Mouse (Mus musculus): ENCODE measurements around the gene Mab21l3. TPM values are rescaled to one million over a fixed set of nuclear protein-coding genes. Genes with fewer than 3 reads are reported as not detected.

Gene Mab21l3
- polyA plus RNA-seq, 1 experiment, result 0.05 TPM

DNA sequence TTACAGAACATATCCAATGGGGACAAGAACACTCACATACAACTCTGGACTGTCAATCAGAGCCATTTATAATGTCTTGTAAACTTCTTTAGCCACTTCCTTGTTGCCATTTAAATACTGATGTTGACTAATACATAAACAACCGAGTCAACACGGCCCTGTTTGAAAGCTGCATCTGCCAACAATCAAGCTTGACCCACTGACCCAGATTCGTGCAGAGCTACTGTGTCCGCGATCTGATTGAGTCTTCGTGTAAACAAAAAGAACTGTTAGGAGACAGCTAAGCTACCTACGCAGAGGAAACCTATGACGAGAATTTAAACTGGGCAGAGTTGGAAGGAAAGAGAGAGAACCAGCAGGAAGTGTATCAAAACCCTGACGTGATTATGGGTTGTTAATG lies 33.0 kb upstream of the Mab21l3 start:
- no peak overlapping the region for H3K27ac ChIP-seq (ENCODE audit: control insufficient read depth, insufficient read depth, low read depth, low read length)
- no peaks in the 10 kb centered on the region for H3K36me3 ChIP-seq (ENCODE audit: control insufficient read depth, insufficient read depth, low read length)
- no peaks in the 10 kb centered on the region for H3K27me3 ChIP-seq (ENCODE audit: control insufficient read depth, insufficient read depth, low read length)
- H3K4me3 ChIP-seq (ENCODE audit: control insufficient read depth, low read depth, low read length), result no peak overlapping the region
- H3K4me1 ChIP-seq (ENCODE audit: control insufficient read depth, insufficient read depth, low read length), result no peaks in the 10 kb centered on the region
- TF ChIP-seq POLR2A (IDR thresholded peaks at IDR 0.05; ENCODE audit: control insufficient read depth, low read depth, low read length), result no peak
- TF ChIP-seq CTCF (IDR thresholded peaks at IDR 0.05; ENCODE audit: control insufficient read depth, insufficient read depth, insufficient replicate concordance, low read depth, low read length), result no peak

DNA sequence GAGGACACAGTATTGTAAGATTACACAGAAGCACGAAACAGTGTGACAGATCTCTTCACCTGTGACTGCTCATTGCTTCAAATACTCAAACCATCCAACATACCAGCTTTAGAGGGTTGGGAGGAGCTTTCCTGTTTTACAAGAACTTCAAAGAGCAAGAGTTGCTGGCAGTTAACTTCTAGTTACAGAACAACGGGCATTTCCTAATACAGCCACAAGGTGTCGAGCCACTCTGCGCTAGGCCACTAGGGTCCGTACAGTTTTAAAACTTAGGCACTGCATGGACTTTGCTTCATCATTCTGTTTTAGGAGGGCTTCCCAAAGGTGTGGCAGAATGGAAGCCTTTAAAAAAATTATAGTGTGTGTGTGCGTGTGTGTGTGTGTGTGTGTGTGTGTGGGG lies 32.1 kb upstream of the Mab21l3 start:
- Histone ChIP-seq H3K4me3 (ENCODE audit: control insufficient read depth, low read depth, low read length) (no peak overlapping the region), H3K4me1 (ENCODE audit: control insufficient read depth, insufficient read depth, low read length) (no peaks in the 10 kb centered on the region), H3K27ac (ENCODE audit: control insufficient read depth, insufficient read depth, low read depth, low read length) (no peak overlapping the region), H3K27me3 (ENCODE audit: control insufficient read depth, insufficient read depth, low read length) (no peaks in the 10 kb centered on the region), H3K36me3 (ENCODE audit: control insufficient read depth, insufficient read depth, low read length) (no peaks in the 10 kb centered on the region)
- TF ChIP-seq CTCF (IDR thresholded peaks at IDR 0.05; ENCODE audit: control insufficient read depth, insufficient read depth, insufficient replicate concordance, low read depth, low read length) (no peak), POLR2A (IDR thresholded peaks at IDR 0.05; ENCODE audit: control insufficient read depth, low read depth, low read length) (no peak)

DNA sequence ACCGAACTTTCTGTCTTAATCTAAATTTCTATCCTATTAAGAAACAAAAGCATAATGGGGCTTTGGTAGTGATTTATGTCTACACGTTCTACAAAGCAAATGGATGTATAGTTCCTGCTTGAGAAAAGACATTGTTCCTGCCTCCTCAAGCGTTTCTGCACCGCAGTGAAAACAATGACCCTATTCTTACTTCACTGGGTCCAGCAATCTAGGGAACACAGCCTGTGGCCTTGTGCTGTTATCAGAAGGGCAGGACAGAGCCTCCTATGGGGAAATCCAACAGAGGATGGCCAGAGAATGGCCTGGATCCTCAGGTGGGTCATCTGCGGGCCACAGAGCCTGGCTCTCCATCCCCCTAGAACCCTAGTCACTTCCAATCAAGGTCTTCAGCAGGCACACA lies 29.4 kb upstream of the Mab21l3 start:
- Histone ChIP-seq H3K4me1 (ENCODE audit: control insufficient read depth, insufficient read depth, low read length) (no peaks in the 10 kb centered on the region), H3K27me3 (ENCODE audit: control insufficient read depth, insufficient read depth, low read length) (no peaks in the 10 kb centered on the region), H3K27ac (ENCODE audit: control insufficient read depth, insufficient read depth, low read depth, low read length) (no peak overlapping the region), H3K4me3 (ENCODE audit: control insufficient read depth, low read depth, low read length) (no peak overlapping the region), H3K36me3 (ENCODE audit: control insufficient read depth, insufficient read depth, low read length) (no peaks in the 10 kb centered on the region)
- TF ChIP-seq CTCF (IDR thresholded peaks at IDR 0.05; ENCODE audit: control insufficient read depth, insufficient read depth, insufficient replicate concordance, low read depth, low read length), result no peak
- no peak for TF ChIP-seq POLR2A (IDR thresholded peaks at IDR 0.05; ENCODE audit: control insufficient read depth, low read depth, low read length)

GRCm38 (mm10) chr3:101876459-101877285 lies 27.9 kb upstream of the Mab21l3 start:
- H3K27ac ChIP-seq (ENCODE audit: control insufficient read depth, insufficient read depth, low read depth, low read length), result no peak overlapping the region
- TF ChIP-seq POLR2A (IDR thresholded peaks at IDR 0.05; ENCODE audit: control insufficient read depth, low read depth, low read length) (no peak), CTCF (IDR thresholded peaks at IDR 0.05; ENCODE audit: control insufficient read depth, insufficient read depth, insufficient replicate concordance, low read depth, low read length) (no peak)
- H3K27me3 ChIP-seq (ENCODE audit: control insufficient read depth, insufficient read depth, low read length), result no peaks in the 10 kb centered on the region
- H3K4me3 ChIP-seq (ENCODE audit: control insufficient read depth, low read depth, low read length), result no peak overlapping the region
- H3K36me3 ChIP-seq (ENCODE audit: control insufficient read depth, insufficient read depth, low read length), result no peaks in the 10 kb centered on the region
- H3K4me1 ChIP-seq (ENCODE audit: control insufficient read depth, insufficient read depth, low read length), result no peaks in the 10 kb centered on the region

DNA sequence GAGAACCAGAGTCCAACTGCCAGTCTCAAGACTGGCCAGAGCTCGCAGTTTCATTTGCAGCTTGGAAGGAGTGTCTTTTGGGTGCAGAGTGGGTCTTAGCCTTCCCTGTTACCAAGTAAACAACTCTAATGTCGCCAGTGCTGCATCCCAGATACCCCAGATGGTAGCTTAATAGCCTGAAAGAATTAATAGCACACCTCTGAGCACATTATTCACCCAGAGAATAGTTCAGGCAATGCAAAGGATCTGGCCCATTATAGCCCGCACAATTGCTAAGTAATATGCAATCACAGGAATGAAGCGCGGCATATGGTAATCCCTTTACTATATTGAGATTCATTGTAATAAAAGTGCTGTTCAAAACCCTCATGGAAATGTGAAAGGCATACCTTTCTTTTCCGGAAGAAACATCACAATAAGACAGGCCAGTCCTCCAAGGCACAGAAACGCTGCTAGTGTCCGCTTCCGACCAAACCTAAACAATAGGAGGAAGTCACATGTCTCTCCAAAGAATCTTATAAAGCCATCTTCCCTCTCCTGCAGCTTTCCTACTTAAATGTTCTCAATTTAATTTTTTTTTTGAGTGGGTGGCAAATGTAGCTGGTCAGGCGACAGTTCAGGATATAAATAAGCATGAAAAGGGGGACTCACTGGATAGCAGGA lies 26.6 kb upstream of the Mab21l3 start:
- H3K36me3 ChIP-seq (ENCODE audit: control insufficient read depth, insufficient read depth, low read length), result no peaks in the 10 kb centered on the region
- no peak overlapping the region for H3K4me3 ChIP-seq (ENCODE audit: control insufficient read depth, low read depth, low read length)
- no peak overlapping the region for H3K27ac ChIP-seq (ENCODE audit: control insufficient read depth, insufficient read depth, low read depth, low read length)
- no peak for TF ChIP-seq CTCF (IDR thresholded peaks at IDR 0.05; ENCODE audit: control insufficient read depth, insufficient read depth, insufficient replicate concordance, low read depth, low read length)
- TF ChIP-seq POLR2A (IDR thresholded peaks at IDR 0.05; ENCODE audit: control insufficient read depth, low read depth, low read length), result no peak
- no peaks in the 10 kb centered on the region for H3K4me1 ChIP-seq (ENCODE audit: control insufficient read depth, insufficient read depth, low read length)
- H3K27me3 ChIP-seq (ENCODE audit: control insufficient read depth, insufficient read depth, low read length), result no peaks in the 10 kb centered on the region

GRCm38 (mm10) chr3:101873061-101873675 lies 24.4 kb upstream of the Mab21l3 start:
- no peak overlapping the region for H3K4me3 ChIP-seq (ENCODE audit: control insufficient read depth, low read depth, low read length)
- TF ChIP-seq CTCF (IDR thresholded peaks at IDR 0.05; ENCODE audit: control insufficient read depth, insufficient read depth, insufficient replicate concordance, low read depth, low read length) (no peak), POLR2A (IDR thresholded peaks at IDR 0.05; ENCODE audit: control insufficient read depth, low read depth, low read length) (no peak)
- no peaks in the 10 kb centered on the region for H3K27me3 ChIP-seq (ENCODE audit: control insufficient read depth, insufficient read depth, low read length)
- H3K27ac ChIP-seq (ENCODE audit: control insufficient read depth, insufficient read depth, low read depth, low read length), result no peak overlapping the region
- no peaks in the 10 kb centered on the region for H3K36me3 ChIP-seq (ENCODE audit: control insufficient read depth, insufficient read depth, low read length)
- H3K4me1 ChIP-seq (ENCODE audit: control insufficient read depth, insufficient read depth, low read length), result no peaks in the 10 kb centered on the region

GRCm38 (mm10) chr3:101871951-101872350 lies 23.2 kb upstream of the Mab21l3 start:
- Histone ChIP-seq H3K4me3 (ENCODE audit: control insufficient read depth, low read depth, low read length) (no peak overlapping the region), H3K27ac (ENCODE audit: control insufficient read depth, insufficient read depth, low read depth, low read length) (no peak overlapping the region), H3K4me1 (ENCODE audit: control insufficient read depth, insufficient read depth, low read length) (no peaks in the 10 kb centered on the region), H3K36me3 (ENCODE audit: control insufficient read depth, insufficient read depth, low read length) (no peaks in the 10 kb centered on the region), H3K27me3 (ENCODE audit: control insufficient read depth, insufficient read depth, low read length) (no peaks in the 10 kb centered on the region)
- no peak for TF ChIP-seq POLR2A (IDR thresholded peaks at IDR 0.05; ENCODE audit: control insufficient read depth, low read depth, low read length)
- TF ChIP-seq CTCF (IDR thresholded peaks at IDR 0.05; ENCODE audit: control insufficient read depth, insufficient read depth, insufficient replicate concordance, low read depth, low read length), result no peak
